8 mouse cellular contexts compared by ENCODE assay signal in genomic region chr19:46304216-46304841, GRCm38 (mm10). TPM values are rescaled to one million over a fixed set of nuclear protein-coding genes. Genes with fewer than 3 reads are reported as not detected.
DNase-seq lines count a peak whose midpoint lies in the region; ATAC-seq lines count a peak whose summit lies in the region.

Gene Nfkb2, plus strand, starts transcription at chr19:46304320.

- H3K4me2 ChIP-seq in embryonic facial prominence, embryonic 11.5 days (ENCODE audit: low read depth, low read length) = peak within 1 kb of the TSS; percentile 96

- H3K27ac ChIP-seq in embryonic facial prominence, embryonic 11.5 days (replicated peaks; ENCODE audit: low read depth, low read length) = peak within 1 kb of the TSS; percentile 41; the same call in 1 of the 2 replicates

- H3K4me3 ChIP-seq in embryonic facial prominence, embryonic 11.5 days (ENCODE audit: low read depth, low read length) = peak within 1 kb of the TSS; percentile 60

- peak; percentile 79 for ATAC-seq in embryonic facial prominence, embryonic 11.5 days (replicated peaks; ENCODE audit: insufficient number of reproducible peaks, low FRiP score, low TSS enrichment, low read depth)

- H3K36me3 ChIP-seq in embryonic facial prominence, embryonic 11.5 days (replicated peaks; ENCODE audit: control insufficient read depth, insufficient read depth, low read depth, low read length) = no peaks in the 10 kb centered on the region

- peaks cover 4% of the 10 kb centered on the region for H3K4me1 ChIP-seq in embryonic facial prominence, embryonic 11.5 days (ENCODE audit: control insufficient read depth, insufficient read depth, low read length)

- peak; percentile 98 for DNase-seq in 3T3-L1 (ENCODE audit: low read depth, low spot score)
- peak; percentile 97 for DNase-seq in adrenal gland, postnatal 14 days
- DNase-seq in embryonic facial prominence, embryonic 11.5 days (ENCODE audit: low spot score) = peak; percentile 87
- peak; percentile 96 to 99 for DNase-seq in heart, adult 18-20 months
- DNase-seq in kidney, adult 18-20 months = peak; percentile 96
- DNase-seq in liver = peak; percentile 93
- DNase-seq in monocyte, adult 2 months (ENCODE audit: low read depth in 1 of 2, low spot score in 2 of 2) = peak; percentile 96 to 99
- DNase-seq in spleen, postnatal 4 days (ENCODE audit: low spot score in 2 of 2) = peak; percentile 92 to 95

- peak within 1 kb of the TSS; percentile 67 for H3K9ac ChIP-seq in embryonic facial prominence, embryonic 11.5 days (replicated peaks; ENCODE audit: low read length)

- H3K9me3 ChIP-seq in embryonic facial prominence, embryonic 11.5 days (replicated peaks; ENCODE audit: control insufficient read depth, low read length) = no peaks in the 10 kb centered on the region

- under 1% methylated on average over 39 of the region's 39 CpGs for WGBS in embryonic facial prominence, embryonic 11.5 days

- peaks cover 11% of the 10 kb centered on the region for H3K27me3 ChIP-seq in embryonic facial prominence, embryonic 11.5 days (ENCODE audit: control insufficient read depth, insufficient read depth, low read length)

RNA-seq across cellular contexts. Expression of gene Nfkb2, which starts in this region (rescaled TPM):
- total RNA-seq in adrenal gland, postnatal 14 days (2021) = 28.3 and 34.1 TPM in 2 replicates
- 5.0 and 5.4 TPM in 2 replicates for polyA plus RNA-seq in embryonic facial prominence, embryonic 11.5 days (2014; fragmentation: Nextera tagmentation; extraction: Ambion mirVana)
- total RNA-seq in heart, adult 18-20 months (2021) = 10 to 100 TPM; 19.7 to 22.1 TPM

Comparison
In these comparisons a context has a peak if more than half of its experiments do, and no peak if none do; other contexts are left out.
1. Peak in every context shown above with its lines: DNase-seq, ATAC-seq, H3K4me3 ChIP-seq and H3K27ac ChIP-seq.